Mouse (Mus musculus): ENCODE results near the gene Gm10306. TPM values are rescaled to one million over a fixed set of nuclear protein-coding genes. Genes with fewer than 3 reads are reported as not detected.

Gm10306 gene
- polyA plus RNA-seq, 1 experiment from 2014 or later = not detected

Other genes starting within 250 kb of the Gm10306 start
- gene Caap1, start 250 bp downstream of the Gm10306 start, polyA plus RNA-seq (2015; fragmentation: Nextera tagmentation; extraction: Ambion mirVana) = 15.8 and 16.0 TPM in 2 replicates
- gene Plaa, start 46.7 kb downstream of the Gm10306 start, polyA plus RNA-seq (2015; fragmentation: Nextera tagmentation; extraction: Ambion mirVana) = 66.4 and 67.4 TPM in 2 replicates
- 20.1 and 22.0 TPM in 2 replicates for gene Ift74, start 57.9 kb downstream of the Gm10306 start, polyA plus RNA-seq (2015; fragmentation: Nextera tagmentation; extraction: Ambion mirVana)
- 0.23 and 0.26 TPM in 2 replicates for gene Lrrc19, start 93.6 kb downstream of the Gm10306 start, polyA plus RNA-seq (2015; fragmentation: Nextera tagmentation; extraction: Ambion mirVana)
- gene Tek, start 182.7 kb downstream of the Gm10306 start, polyA plus RNA-seq (2015; fragmentation: Nextera tagmentation; extraction: Ambion mirVana) = 7.6 and 9.6 TPM in 2 replicates